Mouse (Mus musculus) embryo, embryonic 9.5 days (tissue): ENCODE results near the gene Lpcat3.
A peak's percentile ranks its signal among the peaks of the same experiment; 100 is the strongest.
"Not testable (repeated sequence)": the region's sequence is repeated elsewhere in the genome, so short reads cannot be mapped to it uniquely, and the experiment has no call there.

Source experiments
- DNase-seq: peaks from one replicate; pipeline ENCODE4 v3.0.0-alpha.2; 2017; ENCODE audit errors: extremely low spot score

Gene Lpcat3

DNA sequence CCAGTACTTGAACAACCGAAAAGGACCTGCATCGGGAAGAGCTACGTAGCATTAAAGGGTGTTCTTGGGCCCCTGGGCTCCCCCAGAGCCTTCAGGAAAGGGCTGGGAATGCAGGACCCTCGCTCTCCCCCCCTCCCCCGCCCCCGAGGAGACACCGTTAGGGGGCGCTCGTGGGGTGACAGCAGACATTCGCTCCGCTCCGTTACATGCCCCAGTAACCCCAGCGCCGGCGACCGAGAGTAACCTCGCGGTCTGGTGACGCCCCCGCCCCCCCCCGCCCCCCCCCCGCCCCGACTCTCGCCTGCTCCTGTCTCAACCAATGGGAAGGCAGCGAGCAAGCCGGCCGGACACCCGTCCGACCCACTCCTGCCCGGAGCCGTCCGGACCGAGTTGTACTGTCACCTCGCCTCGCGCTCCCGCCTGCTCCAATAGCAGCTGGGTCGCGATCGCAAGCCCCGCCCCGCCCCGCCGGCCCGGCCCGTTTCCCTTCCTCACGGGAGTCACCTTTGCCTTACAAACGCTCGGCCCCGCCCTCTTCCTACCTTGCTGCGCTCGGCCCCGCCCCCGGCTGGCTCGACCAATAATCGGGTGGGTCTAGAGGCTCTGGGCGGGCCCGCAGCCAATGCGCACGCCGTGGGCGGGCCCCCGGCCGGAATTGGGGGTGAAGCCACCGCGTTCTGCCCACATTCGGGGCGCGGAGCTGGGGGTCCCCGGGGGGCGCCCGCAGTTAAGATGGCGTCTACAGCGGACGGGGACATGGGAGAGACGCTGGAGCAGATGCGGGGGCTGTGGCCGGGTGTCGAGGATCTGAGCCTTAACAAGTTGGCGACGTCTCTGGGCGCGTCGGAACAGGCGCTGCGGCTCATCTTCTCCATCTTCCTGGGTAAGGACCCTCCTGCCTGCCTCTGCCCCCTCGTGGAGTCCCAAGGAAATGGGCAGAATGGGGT, at the start of gene Lpcat3:
TSS of gene Lpcat3 (plus strand) at position 551 of the 947 bp plus-strand sequence.
- peak; percentile 99 for DNase-seq

DNA sequence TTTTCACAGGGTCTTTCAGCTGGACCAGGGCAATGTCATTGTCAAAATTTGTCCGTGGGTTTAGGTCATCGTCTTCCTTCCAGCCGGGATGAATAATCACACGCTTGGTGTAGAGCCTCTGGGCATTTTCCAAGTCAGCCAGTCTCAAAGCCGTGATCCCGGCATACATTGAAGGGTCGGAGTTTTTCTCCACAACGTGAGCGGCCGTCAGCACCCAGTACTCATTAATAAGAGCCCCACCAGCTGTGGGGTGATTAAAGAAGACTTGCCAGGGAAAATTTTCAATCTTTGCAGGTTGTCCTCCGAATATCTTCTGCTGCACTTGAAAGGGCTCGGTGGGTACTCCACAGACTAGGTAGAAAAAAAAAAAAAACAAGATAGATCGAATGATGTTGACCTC, 37.2 kb upstream of the Lpcat3 start:
- DNase-seq, result no peak

DNA sequence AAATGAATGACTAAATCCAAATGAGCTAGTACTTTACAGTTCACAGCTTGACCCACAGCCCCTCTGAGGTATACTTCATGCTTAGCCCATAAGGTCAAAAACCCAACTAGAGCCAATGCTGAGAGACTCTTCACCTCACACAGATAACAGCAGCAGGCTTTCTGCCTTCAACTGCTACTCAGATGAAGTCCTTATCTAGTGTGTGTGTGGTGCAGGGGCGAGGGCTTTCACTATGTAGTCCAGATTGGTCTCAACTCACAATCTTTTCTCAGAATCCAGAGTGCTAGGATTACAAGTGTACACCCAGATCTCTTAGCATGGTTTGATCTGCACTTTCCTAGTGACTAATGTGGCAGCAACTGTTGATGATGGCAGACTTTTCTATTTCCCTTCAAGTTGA, 36.6 kb upstream of the Lpcat3 start:
- DNase-seq, result not testable (repeated sequence)

DNA sequence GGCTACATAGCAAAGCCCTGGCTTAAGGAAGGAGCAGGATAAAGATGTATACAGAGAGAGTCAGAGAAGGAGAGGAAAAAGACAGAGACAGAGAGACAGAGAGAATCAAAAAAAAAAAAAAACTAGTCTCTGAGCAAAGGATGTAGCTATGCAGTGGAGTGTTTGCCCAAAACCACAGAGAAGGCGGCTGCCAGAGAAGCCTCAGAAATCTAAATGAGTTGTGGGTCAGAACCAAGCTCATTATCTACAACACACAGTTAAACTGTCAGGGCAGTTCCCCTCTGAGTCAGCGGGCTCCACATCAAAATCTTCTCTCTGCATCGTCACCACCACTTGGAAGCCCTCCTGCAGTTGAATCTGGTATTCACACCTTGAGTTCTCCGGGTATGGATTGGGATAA, 32.1 kb upstream of the Lpcat3 start:
- no peak for DNase-seq

DNA sequence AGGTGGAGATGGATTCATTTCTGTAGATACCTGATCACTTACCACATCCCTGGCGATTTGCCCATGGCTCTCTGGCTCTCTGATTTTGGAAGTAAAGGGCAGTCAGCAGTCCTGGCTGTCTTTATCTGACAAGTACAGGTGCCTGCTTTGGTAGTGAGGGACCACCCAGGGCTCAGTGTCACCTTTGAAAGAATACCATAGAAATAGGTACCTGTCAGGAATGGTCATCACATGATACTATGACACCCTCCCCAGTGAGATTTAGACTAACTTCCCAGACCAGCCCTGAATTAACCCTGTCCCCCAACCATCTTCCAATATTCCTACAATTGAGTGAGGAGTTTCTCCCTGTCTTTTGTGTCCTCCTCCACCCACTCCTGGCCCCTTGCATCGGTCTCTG, 26.8 kb upstream of the Lpcat3 start, which contains the start of gene C1s2:
TSS of gene C1s2 (minus strand) at position 101 of the 400 bp plus-strand sequence.
- not testable (repeated sequence) for DNase-seq

DNA sequence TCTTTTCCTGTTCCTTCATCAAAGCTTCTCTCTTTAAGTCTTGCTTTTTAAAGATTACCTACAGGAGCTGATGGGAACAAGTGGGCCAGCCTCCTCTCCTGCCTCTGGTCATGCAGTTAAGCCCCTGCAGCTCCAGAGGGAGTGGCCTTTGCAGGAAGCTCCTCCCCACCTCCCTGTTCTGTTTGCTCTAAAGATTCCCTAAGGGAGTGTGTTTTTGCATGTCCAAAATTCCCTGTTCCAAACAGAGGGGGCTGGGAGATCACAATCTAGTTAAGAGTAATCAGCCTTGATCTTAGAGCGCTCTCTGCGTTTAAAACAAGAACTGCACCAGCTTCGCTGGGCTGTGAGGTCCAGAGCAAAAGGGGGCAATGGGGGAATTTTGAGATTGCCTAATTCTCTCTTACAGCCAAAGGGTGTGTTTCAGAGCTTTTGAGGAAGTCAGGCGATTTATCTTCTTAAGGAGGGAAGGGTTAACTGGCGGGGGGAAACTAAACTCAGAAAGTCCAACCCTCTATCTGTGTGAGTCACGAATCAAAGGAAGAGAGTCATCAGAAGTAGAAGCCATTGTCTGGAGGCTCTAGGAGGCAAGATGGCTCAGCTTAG, 25.9 kb upstream of the Lpcat3 start:
- not testable (repeated sequence) for DNase-seq

DNA sequence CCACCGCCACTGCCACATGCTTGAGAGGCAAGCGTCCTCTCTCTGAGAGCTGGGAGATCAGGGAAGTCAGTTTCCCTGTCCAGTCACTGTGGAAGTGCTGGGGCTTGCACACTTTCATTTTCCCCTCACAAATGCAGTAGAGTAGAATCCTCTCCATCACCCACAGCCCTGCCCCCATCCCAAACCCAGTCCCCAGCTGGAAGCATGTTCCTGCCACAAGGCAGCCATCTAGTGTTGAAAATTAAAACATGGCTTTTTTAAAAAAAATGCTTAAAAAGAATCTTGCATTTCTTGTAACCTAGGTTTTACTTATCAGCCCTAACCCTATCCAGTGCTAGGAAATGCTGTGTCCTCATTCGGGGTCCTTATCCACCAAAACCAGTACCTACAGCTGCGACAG, 22.8 kb upstream of the Lpcat3 start:
- DNase-seq, result no peak

DNA sequence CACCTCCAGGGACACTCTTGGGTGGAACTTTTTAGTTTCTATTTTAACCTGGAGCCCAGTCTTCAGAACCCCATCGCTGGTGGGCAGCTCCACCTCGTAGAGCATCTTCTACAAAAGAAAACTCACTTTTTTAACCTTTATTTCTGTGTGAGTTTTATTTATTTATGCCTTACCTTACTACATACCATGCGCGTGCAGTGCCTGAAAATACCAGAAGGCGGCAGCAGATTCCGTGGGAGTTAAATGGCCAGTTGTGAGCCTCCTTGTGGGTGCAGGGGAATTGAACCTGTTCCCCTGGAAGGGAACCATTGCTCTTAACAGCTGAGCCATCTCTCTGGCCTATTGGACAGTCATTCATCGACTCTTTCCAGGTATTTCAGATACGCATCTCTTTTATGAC, 21.8 kb upstream of the Lpcat3 start:
- peak; percentile 49 for DNase-seq

DNA sequence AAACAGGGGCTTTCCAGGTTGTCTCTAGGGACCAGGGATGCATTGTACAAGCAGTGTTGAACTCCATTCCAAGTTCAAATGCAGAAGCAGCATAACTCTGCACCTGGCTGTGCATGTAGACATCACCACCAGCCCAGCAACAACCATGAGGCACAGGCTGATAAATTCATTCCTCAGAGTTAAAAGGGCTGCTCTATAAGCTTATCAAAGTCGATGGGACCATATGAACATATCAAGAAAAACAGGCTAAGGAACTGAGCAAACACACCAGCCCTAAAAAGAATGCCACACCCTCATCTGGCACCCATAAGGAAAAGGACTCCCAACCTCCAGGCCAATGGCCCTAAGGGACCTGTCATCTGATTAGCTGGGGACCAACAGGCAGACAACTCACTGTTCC, 16.4 kb upstream of the Lpcat3 start:
- no peak for DNase-seq

DNA sequence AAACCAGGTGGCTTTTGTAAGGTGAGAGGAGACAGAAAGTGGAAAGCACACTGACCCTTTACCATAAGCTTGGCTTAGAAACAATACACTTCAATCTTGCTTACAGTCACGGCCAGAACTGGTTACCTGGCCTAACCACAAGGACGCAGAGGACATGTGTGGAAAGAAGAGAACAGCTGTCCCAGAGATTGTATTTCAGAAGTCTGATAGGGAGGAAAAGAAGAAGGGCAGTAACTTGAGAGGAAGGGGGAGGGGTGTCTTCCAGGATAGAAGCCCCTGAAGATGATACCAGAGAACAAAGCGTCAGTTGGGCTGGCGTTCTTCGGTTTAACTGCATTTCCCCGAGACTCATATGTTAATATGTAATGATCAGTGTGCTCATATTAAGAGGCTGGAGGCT, 6.9 kb upstream of the Lpcat3 start:
- DNase-seq, result no peak

DNA sequence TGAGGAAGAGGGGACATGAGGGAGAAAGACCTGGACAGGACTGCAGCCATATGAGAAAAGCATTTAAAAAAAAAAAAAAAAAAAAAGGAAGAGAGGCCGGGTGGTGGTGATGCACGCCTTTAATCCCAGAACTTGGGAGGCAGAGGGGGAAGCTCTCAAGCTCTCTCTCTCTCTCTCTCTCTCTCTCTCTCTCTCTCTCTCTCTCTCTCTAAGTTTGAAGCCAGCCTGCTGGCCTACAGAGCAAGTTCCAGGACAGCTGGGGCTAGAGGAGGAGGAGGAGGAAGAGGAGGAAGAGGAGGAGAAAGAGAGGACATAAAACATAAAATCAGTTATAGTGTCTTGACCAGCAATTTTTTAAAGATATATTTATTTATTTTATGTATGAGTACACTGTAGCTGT, 4.8 kb upstream of the Lpcat3 start:
- no peak for DNase-seq

DNA sequence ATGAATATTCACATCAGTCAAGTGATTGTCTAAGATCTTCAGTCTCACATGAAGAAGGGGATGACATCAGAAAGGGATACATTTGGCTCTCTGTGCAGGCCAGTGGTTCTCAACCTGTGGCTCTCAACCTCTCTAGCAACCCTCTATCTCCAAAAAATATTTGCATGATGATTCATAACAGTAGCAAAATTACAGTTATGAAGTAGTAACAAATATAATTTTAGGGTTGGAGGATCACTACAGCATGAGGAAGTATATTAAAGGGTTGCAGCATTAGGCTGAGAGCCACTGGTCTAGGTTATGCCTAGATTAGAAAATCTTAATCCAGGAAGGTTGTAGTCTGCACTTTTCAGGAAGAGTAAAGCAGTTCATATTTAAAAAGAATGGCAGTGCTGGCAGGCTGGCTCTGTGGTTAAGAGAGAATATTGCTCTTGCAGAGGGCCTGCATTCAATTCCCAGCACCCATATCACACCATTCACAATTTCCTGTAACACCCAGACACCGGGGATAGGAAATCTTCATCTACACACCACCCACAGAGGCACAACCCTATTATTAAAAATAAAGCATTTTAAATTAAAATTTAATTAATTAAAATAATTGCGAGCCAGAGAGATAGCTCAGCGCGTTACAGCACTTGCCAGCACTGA, 1.5 kb upstream of the Lpcat3 start:
- no peak for DNase-seq

DNA sequence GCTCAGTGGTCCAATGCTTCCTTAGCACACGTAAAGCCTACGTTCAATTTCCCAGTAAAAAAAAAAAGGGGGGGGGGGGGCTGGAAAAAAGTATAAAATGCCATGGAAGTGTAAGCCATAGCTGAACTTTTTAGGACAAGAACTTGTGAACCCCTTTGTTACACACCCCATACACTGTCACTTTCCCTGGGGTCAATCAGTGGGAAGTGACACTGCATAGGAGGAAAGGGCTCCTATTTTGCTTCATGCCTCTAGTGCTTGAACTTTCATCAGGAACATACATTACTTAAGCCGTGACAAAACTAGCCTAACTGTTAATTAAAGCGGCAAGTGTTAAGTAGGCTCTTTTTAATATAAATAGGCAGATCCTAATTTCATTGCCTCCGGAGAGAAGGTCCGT, 832 bp upstream of the Lpcat3 start:
- DNase-seq, result no peak

DNA sequence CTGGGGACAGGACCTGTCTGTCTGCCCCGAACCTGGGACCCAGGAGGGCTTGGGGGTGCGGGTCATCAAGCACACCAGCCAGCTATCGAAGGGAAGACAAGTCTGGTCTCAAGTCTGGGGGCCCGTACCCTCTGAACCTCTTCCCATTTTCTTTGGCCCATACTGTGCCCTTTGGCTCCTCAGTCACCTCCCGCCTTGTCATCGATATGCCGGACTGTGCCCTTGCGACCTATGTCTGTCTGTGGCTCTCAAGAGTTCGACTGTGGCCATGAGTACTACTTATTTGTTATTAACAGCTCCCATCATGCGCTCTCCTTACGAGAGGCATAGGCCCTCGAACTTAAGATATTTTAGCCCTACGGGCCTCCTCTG, 583 bp downstream of the Lpcat3 start:
- no peak for DNase-seq

DNA sequence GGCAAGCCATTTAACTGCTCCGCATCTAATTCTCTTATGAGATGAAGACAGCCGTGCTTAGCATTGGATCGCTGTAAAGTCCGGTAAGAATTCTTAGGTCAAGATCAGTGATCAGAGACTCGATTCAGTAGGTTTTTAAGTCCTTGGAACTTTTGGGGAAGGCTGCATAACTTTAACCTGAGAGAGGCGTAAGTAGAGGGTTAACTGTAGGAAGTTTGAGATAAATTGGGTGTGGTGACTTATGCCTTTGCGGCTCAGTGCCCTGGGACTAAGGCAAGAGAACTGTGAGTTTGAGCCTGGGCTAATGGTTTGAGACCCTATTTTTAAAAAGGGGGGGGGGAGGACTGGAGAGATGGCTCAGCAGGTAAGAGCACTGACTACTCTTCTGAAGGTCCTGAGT, 1.4 kb downstream of the Lpcat3 start:
- no peak for DNase-seq

DNA sequence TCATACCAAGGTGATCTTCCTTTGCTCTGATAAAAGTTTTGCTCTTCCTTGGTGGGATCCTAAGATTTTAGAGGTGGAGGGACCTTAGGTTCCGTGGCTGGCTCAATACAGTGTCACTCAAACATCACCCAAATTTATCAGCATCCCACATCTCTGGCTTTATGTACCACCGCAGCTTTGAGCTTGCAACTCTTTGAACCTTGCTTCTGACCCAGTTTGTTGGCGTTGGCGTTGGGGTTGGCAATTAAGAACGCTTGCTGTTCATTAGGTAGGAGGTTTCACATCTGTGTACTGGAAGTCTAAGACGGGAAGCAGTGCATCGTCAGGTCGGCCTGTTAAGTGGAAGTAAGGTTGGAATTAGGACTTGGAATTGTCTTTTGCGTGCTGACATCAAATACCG, 2.2 kb downstream of the Lpcat3 start:
- DNase-seq, result no peak

DNA sequence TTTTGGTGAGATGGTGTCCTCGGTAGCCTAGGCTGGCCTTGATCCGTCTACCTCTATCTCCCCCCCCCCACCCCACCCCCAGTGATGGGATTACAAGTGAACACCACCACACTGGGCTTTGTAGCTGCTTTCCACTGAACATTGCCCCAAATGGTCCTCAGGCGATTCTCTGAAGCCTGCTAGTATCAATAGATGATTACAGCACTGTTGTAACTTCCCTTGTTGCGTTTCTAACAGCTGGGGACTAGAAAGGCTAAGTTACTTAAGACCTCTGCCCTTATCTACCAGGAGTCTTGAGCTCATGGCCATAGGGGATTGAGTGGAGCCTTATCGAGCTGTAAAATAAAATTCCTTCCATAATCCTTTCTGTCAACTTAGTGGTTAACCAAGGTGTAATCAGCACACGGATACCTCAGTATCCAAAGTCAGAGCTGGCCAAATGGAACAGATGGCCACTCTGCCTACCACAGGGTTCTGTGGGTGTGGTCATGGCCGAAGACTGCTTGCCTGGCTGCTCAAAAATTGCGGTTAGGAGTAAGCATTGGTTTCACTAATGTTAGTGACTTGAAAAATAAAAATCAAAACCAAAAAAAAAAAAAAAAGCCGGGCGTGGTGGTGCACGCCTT, 6.5 kb downstream of the Lpcat3 start:
- no peak for DNase-seq

DNA sequence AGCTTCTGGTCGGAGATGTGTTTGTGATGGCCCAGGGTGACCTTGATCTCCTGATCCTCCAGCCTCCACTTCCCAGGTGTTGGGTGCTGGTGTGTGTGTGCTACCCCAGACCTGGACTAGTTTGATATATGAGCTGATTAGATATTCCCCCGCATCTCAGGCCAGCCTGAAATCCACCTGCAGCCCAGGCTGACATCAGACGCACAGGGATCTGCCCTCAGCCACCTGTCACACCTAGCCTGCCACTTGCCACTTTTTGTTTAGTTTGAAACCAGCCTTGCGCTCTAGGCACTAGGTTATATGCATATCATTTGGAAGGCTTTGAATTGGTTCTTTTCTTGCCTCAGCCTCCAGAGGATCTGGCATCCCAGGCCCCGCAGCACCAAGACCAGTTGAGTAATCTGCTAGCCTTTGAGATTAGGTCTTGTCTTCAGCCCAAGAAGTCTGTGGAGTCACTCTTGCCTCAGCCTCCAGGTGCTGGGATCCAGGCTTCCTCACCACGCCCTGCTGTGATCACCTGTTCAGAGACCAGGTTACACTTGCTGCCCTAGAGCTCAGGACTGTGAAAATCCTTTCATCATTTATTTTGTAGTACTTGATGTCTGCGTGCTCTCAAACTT, 7.6 kb downstream of the Lpcat3 start:
- DNase-seq, result no peak

DNA sequence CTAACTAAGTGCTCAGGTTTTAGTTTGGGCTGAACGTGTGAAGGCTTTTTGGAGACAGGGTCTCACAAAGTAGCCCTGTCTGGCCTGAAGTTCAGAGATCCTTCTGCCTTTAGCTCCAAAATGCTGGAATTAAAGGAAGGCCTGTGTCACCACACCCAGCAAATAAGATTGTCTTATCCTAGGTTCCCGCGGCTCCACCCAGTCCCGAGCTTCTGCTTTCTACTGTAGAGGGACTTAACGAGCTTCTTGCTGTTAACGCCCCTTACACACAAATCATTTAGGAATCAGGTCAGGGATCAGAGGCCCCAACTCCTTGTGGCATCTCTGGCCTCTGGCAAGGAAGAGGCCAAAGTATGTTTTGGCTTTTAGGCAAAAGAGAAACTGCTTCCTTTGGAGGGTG, 9.3 kb downstream of the Lpcat3 start:
- no peak for DNase-seq

DNA sequence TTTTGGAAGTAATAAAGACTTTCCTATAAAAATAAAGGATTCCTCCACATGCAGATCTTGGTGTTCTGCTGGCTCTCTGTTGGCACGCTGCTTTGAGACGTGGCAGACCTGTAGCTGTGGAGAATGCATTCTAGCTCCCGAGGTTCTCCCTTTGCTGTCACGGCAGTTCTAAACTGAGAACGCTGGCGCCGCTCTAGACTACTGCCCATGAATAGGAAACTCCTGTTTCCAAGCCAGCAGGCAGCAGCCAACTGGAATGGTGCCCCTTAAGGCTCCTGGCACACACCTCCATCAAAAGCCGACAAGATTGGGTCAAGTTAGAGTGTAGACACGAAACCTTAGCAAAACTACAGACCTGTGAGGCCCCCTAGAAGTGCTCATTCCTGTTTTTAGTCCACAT, 10.8 kb downstream of the Lpcat3 start:
- no peak for DNase-seq

DNA sequence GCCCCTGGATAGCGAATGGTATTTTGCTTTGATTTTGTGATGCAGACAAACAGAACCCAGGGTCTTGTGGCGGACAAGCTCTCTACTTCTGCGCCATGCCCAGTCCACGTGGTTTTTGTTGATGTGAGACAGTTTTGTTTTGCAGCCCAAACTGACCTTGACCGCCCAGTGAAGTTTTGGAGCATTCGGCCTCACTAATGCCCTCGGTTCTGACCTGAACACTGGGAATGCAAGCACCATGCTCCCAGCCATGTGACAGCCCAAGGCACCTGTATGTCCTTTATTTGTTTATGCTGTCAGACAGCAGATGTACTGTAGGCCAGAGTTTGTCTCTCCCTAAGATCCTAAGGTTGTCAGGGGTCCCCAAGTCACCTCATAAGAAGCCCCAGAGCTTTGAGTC, 11.8 kb downstream of the Lpcat3 start:
- no peak for DNase-seq

DNA sequence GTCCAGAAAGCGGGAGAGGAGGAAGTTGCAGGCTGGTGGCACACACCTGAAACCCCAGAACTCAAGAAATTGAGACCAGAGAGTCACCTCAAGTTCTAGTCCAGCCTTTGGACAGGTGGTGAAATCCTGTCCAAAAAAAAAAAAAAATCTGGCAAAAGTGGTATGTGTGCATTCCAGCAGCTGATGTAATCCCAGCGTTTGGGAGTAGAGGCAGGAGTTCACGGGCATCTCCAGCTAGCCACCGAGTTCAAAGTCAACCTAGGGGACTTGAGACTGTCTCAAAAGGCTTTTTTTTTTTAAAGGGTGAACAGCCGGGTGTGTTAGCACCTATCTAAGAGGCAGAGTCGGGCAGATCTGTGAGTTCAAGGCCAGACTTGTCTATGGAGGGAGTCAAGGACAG, 13.3 kb downstream of the Lpcat3 start:
- DNase-seq, result no peak
